Mouse (Mus musculus) thymus, adult 18-20 months (tissue): Measurements from ENCODE around the gene Prkcz.

Experiments
- DNase-seq, 2 experiments: peaks; one replicate each; pipeline ENCODE4 v3.0.0; 2022; ENCODE audit warnings: mixed read lengths in 2 of 2

Gene Prkcz

DNA sequence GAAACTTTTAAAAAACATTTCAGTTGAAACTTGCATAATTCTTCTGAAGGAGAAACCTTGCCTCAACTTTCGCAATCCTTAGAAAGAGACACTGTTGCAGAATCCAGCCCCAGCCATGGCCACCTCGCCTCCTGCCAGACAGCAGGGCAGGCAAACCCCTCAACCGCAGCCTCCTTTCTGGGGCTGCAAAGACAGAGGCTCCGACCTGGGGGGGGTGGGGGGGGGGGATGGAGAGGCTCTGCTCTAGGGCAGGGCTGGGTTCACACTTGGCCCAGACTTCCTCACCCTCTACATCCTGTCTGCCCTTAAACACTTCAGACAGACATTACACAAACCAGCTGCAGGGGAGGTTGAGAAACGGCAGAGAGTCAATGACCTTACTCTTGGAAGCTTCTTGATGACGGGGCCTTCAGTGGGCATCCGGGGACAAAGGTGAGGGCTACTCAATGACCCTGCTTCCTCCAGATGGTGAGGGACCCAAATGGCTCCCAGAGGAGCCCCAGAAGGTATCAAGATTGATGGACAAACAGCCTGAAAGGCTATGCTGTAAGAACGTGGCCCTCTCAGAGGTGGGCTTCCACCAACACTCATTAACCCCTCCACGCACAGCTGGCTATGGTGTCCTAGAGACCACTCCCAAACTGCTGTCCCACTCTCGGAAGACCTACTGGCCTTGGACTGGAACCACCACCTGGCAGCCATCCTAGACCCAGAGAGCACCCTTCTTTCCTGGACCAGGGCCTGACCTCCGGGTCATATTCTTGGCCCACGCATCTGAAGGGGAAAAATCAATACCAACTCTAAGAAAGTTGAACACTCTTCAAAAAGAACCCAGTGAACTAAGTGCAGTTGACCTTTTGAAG, 143.7 kb downstream of the Prkcz start:
- peak in 1 of 2 experiments; percentile 57 for DNase-seq

DNA sequence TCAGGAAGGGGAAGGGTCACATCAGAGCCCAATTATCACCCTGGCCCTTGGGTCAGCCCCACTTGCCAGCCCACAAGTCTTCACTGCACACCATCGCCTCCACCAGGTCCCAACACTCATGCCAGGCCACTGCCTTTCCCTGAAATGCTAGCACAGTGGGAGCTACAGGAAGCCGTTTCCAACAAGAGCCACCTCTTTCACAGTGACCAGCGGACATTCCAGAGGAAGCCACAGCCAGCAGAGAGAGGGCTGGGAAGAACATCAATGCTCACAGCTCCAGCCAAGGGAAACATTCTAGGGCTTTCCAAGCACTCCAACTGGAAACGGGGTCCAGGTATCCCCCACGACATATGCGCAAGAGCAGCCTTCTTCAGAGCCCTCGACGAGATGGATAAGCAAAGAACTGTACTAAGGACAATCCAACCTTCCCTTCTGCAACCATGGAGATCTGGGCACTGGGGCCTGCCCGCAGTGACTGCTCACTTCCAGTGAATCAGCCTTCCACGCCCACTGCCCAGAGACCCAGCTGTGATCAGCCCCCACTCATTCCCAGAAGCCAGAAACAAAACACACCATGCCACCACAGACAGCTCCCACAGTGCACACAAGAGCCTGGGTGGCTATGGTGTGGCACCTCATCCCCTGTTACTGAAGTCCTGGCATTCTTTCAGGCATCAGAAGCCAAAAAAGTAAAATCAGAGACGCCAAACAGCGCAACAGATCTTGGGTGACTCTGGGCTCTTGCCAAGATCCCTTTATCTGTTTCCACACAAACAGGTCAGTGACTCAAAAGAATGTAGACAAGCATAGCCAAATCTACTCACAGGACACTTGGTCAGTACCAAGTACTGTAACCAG, 145.2 kb downstream of the Prkcz start:
- peak in 1 of 2 experiments; percentile 8 for DNase-seq

DNA sequence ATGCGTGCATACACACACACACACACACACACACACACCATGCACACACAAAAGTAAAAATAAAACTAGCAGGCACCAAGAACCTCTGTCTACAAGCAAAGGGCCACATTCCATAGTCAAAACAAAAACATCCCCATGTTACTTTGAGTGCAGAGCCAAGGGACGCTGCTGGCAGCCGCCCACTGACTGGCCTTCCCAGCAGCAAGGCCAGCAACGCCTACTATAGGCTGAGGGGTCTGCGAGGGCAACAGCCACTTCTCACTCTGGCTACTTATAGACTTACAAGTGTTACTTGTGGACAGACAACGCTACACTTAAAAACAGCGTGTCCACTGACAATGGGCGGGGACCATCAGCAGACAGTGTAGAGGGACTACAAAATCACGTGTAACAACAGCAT, 146.0 kb downstream of the Prkcz start:
- no peak for DNase-seq

DNA sequence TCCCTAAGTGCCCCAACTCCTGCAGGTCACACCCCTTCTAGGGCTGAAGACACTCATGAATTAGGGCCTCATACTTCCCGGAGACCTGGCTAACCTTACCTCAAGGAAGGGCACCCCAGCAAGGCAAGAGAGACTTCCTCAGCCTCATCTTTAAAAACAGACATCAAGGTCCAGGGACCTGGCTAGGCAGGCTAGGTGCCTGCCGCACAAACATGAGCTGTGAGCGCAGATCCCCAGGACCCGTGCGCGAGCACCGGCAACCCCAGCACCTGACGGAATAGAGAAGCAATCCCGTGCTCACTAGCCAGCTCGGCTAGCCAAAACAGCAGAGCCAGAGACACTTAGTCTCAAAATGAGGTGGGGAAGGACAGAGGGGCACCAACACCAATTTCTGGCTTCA, 146.4 kb downstream of the Prkcz start:
- no peak for DNase-seq

DNA sequence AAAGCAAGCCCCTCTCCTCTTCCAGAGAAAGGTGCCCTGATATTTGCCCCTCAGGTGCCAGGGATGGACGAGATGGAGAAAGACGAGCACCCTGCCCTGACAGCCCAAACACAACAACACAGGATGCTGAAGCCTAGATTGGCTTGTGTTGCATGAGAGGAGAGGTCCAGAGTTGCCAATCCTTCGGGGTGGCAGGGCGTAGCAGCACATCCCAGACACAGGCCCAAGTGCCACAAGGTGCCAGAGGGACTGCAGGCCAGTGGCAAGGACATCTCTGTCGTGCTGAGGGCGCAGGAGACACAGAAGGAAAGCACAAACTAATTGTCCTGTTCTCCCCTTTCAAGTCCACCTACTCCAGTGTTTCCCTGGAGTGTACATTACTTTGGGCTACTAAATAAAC, 147.0 kb downstream of the Prkcz start:
- no peak for DNase-seq

DNA sequence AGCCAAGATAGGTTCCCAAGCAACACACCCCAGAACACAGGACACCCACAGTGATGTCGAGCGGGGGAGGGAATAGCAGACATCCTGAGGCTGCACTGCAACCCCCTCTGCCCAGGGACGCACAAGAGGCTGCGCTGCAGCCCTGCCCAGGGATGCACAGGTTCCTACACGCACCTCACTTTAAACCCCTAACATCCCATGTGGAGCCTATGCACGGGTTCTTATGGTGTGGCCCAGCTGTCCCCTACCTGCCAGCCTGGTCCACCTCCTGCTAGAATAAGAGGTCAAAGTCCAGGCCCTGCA, 147.5 kb downstream of the Prkcz start:
- no peak for DNase-seq

DNA sequence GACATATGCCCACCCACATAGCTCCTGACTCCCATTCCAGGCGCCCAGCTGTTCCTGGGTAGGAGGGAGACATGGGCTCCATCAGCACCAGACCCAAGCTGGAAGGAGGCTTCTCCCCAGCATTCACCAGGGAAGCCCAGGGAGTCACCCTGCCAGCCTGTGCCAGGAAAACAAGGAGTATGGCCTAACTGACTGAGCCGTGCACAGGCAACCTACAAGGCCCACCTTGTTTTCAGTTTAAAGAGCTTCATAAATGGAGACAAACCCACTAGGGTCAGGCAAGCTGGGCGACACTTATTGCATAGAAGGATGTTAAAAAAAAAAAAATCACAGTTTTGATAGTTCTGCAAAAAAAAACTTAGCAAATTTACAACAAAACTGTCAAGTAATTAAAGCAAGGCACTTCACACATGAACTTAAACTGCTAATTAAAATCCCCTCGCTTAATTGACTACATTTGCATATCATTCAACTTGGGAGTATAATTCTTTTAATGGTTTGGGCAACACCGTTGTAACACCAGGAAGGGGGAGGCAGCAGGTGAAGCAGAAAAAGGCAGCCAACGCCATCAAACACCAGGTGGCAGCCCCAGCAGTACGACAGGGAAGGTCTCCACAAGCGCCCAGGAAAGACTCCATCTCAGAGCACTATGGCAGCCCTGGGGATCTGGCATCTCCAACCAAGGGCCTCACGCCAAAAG, 148.0 kb downstream of the Prkcz start:
- peak in 1 of 2 experiments; percentile 6 for DNase-seq
